ENCODE assay signal across 25 mouse cellular contexts in genomic region chr13:43898555-43899258, GRCm38 (mm10).
DNase-seq lines count a peak whose midpoint lies in the region; ATAC-seq and TF ChIP-seq lines count a peak whose summit lies in the region.
"Had no signal": no experiment of that assay in that cellular context is flagged by ENCODE, and none has a peak within 500 bp of the region (broad histone marks: within the 10 kb centered on the region; RNA-seq: fewer than 3 reads in every experiment).

No protein-coding gene starts in this region.

- WGBS in lung, adult 2 months: 62% methylated on average over 12 of the region's 12 CpGs
- 40% methylated on average over 12 of the region's 12 CpGs for WGBS in liver, embryonic 12.5 days (ENCODE audit: insufficient replicate concordance)

- no peak overlapping the region for H3K9ac ChIP-seq in liver, embryonic 12.5 days
- H3K9ac ChIP-seq: embryonic facial prominence, embryonic 12.5 days; hindbrain, embryonic 15.5 days; limb, embryonic 13.5 days; liver, embryonic 13.5 days; lung, embryonic 14.5 days; neural tube, embryonic 15.5 days; stomach, embryonic 15.5 days had no signal

- no peak overlapping the region for H3K4me3 ChIP-seq in lung, adult 2 months (replicated peaks; ENCODE audit: extremely low read depth, low read depth, low read length)
- H3K4me3 ChIP-seq in liver, embryonic 12.5 days: no peak overlapping the region
- H3K4me3 ChIP-seq: embryonic facial prominence, embryonic 12.5 days; hindbrain, embryonic 15.5 days; layer of hippocampus, adult 2 months; limb, embryonic 13.5 days; liver, embryonic 13.5 days; myocyte; neural tube, embryonic 15.5 days; stomach, embryonic 15.5 days had no signal

- H3K27me3 ChIP-seq in liver, embryonic 12.5 days (replicated peaks): peaks cover 6% of the 10 kb centered on the region; the same call in 1 of the 2 replicates
- H3K27me3 ChIP-seq: embryonic facial prominence, embryonic 12.5 days; hindbrain, embryonic 15.5 days; limb, embryonic 13.5 days; liver, embryonic 13.5 days; neural tube, embryonic 15.5 days; stomach, embryonic 15.5 days had no signal

- H3K9me3 ChIP-seq in liver, embryonic 12.5 days (replicated peaks): no peaks in the 10 kb centered on the region
- H3K9me3 ChIP-seq: embryonic facial prominence, embryonic 12.5 days; hindbrain, embryonic 15.5 days; limb, embryonic 13.5 days; liver, embryonic 13.5 days; neural tube, embryonic 15.5 days; stomach, embryonic 15.5 days had no signal

- peak; percentile 80 for ATAC-seq in activated CD4-positive, CD25-positive, alpha-beta regulatory T cell, adult 4 months
- no peak for ATAC-seq in liver, embryonic 12.5 days
- ATAC-seq: intestine, postnatal 0 days; midbrain, embryonic 16.5 days had no signal

- no peak overlapping the region for H3K4me2 ChIP-seq in liver, embryonic 12.5 days
- H3K4me2 ChIP-seq: embryonic facial prominence, embryonic 12.5 days; hindbrain, embryonic 15.5 days; limb, embryonic 13.5 days; liver, embryonic 13.5 days; lung, embryonic 14.5 days; neural tube, embryonic 15.5 days; stomach, embryonic 15.5 days had no signal

- intact Hi-C loops in left cerebral cortex, postnatal 25 days (cut with DNase I): no loop called here

- no peaks in the 10 kb centered on the region for H3K4me1 ChIP-seq in lung, adult 2 months (ENCODE audit: control insufficient read depth, insufficient read depth, low read length)
- no peaks in the 10 kb centered on the region for H3K4me1 ChIP-seq in liver, embryonic 12.5 days
- H3K4me1 ChIP-seq: embryonic facial prominence, embryonic 12.5 days; limb, embryonic 13.5 days; liver, embryonic 13.5 days; stomach, embryonic 15.5 days had no signal

- TF ChIP-seq POLR2A in lung, adult 2 months (IDR thresholded peaks at IDR 0.05; ENCODE audit: borderline replicate concordance, extremely low read depth, low read depth, low read length): no peak

- no peaks in the 10 kb centered on the region for H3K36me3 ChIP-seq in liver, embryonic 12.5 days
- H3K36me3 ChIP-seq: embryonic facial prominence, embryonic 12.5 days; hindbrain, embryonic 15.5 days; limb, embryonic 13.5 days; liver, embryonic 13.5 days; neural tube, embryonic 15.5 days; stomach, embryonic 15.5 days had no signal

- DNase-seq in lung, postnatal 25 days (ENCODE audit: low spot score): peak; percentile 41
- DNase-seq in lung, adult 2 months: no peak
- DNase-seq in B cell, adult 2 months: peak; percentile 74 to 83
- peak; percentile 38 for DNase-seq in spleen, adult 12 weeks (ENCODE audit: low spot score)
- no peak for DNase-seq in left cerebral cortex, postnatal 25 days (ENCODE audit: low spot score in 2 of 2)
- no peak for DNase-seq in left cerebral cortex, adult 18-20 months (ENCODE audit: low spot score in 2 of 2)
- DNase-seq: adrenal gland, postnatal 25 days; cerebellum, postnatal 25 days; gastrocnemius, postnatal 25 days; heart, adult 18-20 months; kidney, postnatal 25 days; liver, embryonic 13.5 days; lung, embryonic 14.5 days had no signal

- TF ChIP-seq CTCF in lung, adult 2 months (IDR thresholded peaks at IDR 0.05; ENCODE audit: insufficient read depth, low read length): no peak

- H3K27ac ChIP-seq in liver, embryonic 12.5 days: no peak overlapping the region
- H3K27ac ChIP-seq: embryonic facial prominence, embryonic 12.5 days; hindbrain, embryonic 15.5 days; layer of hippocampus, adult 2 months; limb, embryonic 13.5 days; liver, embryonic 13.5 days; macrophage; neural tube, embryonic 15.5 days; stomach, embryonic 15.5 days had no signal

Comparison
In these comparisons a context has a peak if more than half of its experiments do, and no peak if none do; other contexts are left out.
1. DNase-seq: peak in lung, postnatal 25 days (single experiment), B cell, adult 2 months (2 of 2) and spleen, adult 12 weeks (single experiment); none in lung, adult 2 months (single experiment), left cerebral cortex, postnatal 25 days (0 of 2) and left cerebral cortex, adult 18-20 months (0 of 2).